Mouse (Mus musculus): Measurements from ENCODE around the gene Ess2.

Gene Ess2

DNA sequence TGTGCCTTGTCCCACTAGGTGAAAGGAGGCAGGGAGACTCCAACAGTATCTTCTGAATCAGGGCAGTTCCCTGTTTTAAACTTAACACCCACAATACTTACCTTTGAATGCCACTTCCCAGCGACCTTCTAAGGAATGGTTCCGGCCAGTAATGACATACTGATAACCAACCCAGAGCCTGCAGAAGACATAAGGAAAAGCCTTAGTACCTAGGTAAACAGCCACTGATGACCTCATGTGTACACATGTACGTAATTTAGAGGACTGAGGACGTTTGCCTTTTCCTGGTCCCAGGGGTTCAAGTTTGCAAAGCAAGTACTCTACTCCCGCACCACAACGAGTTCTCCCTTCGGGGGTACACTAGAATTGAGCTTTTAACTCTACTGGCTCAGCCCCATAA, 54.0 kb downstream of the Ess2 start:
- no peak for DNase-seq (ENCODE audit: low read depth)

- DNase-seq (ENCODE audit: low read depth) = no peak
These were observed 57.9 kb downstream of the Ess2 start for GRCm38 (mm10) chr16:17853263-17853662.

DNA sequence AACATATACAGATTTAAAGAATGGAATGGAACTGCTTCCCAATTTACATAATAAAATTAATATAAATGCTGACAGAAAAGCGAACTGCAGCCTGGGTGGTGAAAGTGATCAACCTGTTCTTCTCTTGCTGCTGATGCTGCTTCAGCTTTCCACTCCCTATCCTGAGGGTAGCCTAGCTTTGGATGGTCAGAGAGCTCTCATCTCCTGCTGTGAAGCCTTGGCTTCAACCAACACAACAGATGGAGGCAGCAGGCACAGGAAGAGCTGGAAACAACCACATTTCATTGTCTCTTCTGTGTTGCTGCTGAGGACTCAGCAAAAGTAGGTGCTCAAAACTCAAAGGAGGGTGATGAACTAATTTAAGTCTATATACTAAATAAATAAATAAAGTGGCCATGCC, 59.3 kb downstream of the Ess2 start:
- no peak for DNase-seq (ENCODE audit: low read depth)

GRCm38 (mm10) chr16:17851331-17851730, 59.8 kb downstream of the Ess2 start:
- DNase-seq (ENCODE audit: low read depth) = no peak

All from NIH3T3 (cell line).